Mouse (Mus musculus) heart, postnatal 0 days (tissue): ENCODE results near the gene H3f3a. TPM values are rescaled to one million over a fixed set of nuclear protein-coding genes. Genes with fewer than 3 reads are reported as not detected.

Experiments used
- ATAC-seq: fragments of 200-750 bp; cut with Nextera tagmentation; 2 replicates; pipeline ENCODE4 v1.8.0; 2017; ENCODE audit warnings: low read depth, moderate number of reproducible peaks, moderate library complexity; ENCODE audit not compliant: insufficient read depth
- DNase-seq: peaks from one replicate; pipeline ENCODE4 v3.0.0-alpha.2; 2016; ENCODE audit warnings: low spot score
- H3K27ac ChIP-seq: fragments of 300-500 bp; sonication (generic); 2 replicates; pipeline ENCODE4 v1.5.1; 2014; ENCODE audit warnings: low read depth, mild to moderate bottlenecking
- H3K27me3 ChIP-seq: fragments of 300-500 bp; sonication (generic); 2 replicates; pipeline ENCODE4 v1.6.1; 2014; ENCODE audit warnings: low read length, mixed read lengths; ENCODE audit not compliant: control insufficient read depth, insufficient read depth
- H3K36me3 ChIP-seq: fragments of 300-500 bp; sonication (generic); replicated peaks from 2 replicates; pipeline ENCODE4 v1.6.1; 2014; ENCODE audit warnings: low read length, mixed read lengths; ENCODE audit not compliant: control insufficient read depth, insufficient read depth
- H3K4me1 ChIP-seq: fragments of 300-500 bp; sonication (generic); 2 replicates; pipeline ENCODE4 v1.6.1; 2014; ENCODE audit warnings: antibody characterized with exemption; ENCODE audit not compliant: control insufficient read depth, insufficient read depth
- H3K4me2 ChIP-seq: fragments of 300-500 bp; sonication (generic); 2 replicates; pipeline ENCODE4 v1.6.1; 2014; ENCODE audit warnings: low read depth, mild to moderate bottlenecking, low read length, moderate library complexity
- H3K4me3 ChIP-seq: fragments of 300-500 bp; sonication (generic); 2 replicates; pipeline ENCODE4 v1.5.1; 2014; ENCODE audit warnings: low read depth, low read length
- H3K9ac ChIP-seq: fragments of 300-500 bp; sonication (generic); replicated peaks from 2 replicates; pipeline ENCODE4 v1.6.1; 2014; ENCODE audit warnings: low read depth, low read length, mixed read lengths
- H3K9me3 ChIP-seq: fragments of 300-500 bp; sonication (generic); replicated peaks from 2 replicates; pipeline ENCODE4 v1.6.1; 2016; ENCODE audit warnings: low read length; ENCODE audit not compliant: control insufficient read depth
- CTCF ChIP-seq: IDR thresholded peaks from 2 replicates; pipeline ENCODE4 v1.5.1; 2016; ENCODE audit warnings: antibody characterized with exemption, control low read depth, low read depth
- EP300 ChIP-seq: IDR thresholded peaks from 2 replicates; pipeline ENCODE4 v1.6.1; 2016; ENCODE audit warnings: antibody characterized with exemption, low read depth
- WGBS: fragments of 180-500 bp; shearing (Covaris S2); extraction: QIAGEN DNeasy Blood & Tissue Kit; methylation state at CpG from one replicate; pipeline ENCODE4 v1.1.7; 2014; 5-methylcytosine and 5-hydroxymethylcytosine counted together
- polyA plus RNA-seq: library from polyadenylated mRNA; unstranded; fragments of >200 nt; fragmentation: Nextera tagmentation; extraction: Ambion mirVana; gene quantifications from 2 replicates; pipeline ENCODE4 v1.2.1, GENCODE M21; 2015
- total RNA-seq: library from RNA; depleted of rRNA; stranded (reverse); fragments of >200 nt; gene quantifications from 2 replicates; pipeline ENCODE4 v1.2.3, GENCODE M21; 2014; ENCODE audit warnings: low replicate concordance

Gene H3f3a
- total and polyA plus RNA-seq, 2 experiments from 2014 or later: 1,337 to 1,661 TPM

GRCm38 (mm10) chr1:180762679-180763078 is 51.1 kb downstream of the H3f3a start:
- Histone ChIP-seq H3K4me1 (peaks cover 3% of the 10 kb centered on the region; the same call in 1 of the 2 replicates), H3K36me3 (no peaks in the 10 kb centered on the region), H3K27ac (no peak overlapping the region), H3K27me3 (0 out of 2 replicates have a peak, but pooled peaks cover 9% of the 10 kb centered on the region), H3K9me3 (no peaks in the 10 kb centered on the region), H3K9ac (no peak overlapping the region), H3K4me2 (no peak overlapping the region), H3K4me3 (no peak overlapping the region)
- no peak for DNase-seq
- TF ChIP-seq EP300 (no peak), CTCF (no peak)
- no peak for ATAC-seq
- WGBS: 77% methylated on average over 8 of the region's 8 CpGs

DNA sequence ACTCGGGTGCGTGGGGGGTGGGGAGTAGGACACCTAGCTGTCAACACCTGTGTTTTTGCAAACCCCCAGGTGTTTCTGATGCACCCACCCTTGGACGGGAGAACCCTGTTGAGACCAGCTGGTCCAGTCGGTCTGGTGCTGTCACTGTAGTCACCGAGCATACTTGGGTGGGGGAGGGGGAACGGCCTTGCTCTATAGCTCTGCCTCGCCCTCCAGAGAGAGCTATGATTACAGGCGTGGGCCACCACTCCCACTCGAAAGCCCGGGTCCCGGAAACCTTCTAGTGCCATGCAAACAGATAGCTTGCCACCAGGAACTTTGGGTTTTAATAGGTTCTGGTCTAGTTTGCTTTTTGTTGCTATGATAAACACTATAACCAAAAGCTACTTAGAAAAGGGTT is 51.6 kb downstream of the H3f3a start:
- DNase-seq (no peak), ATAC-seq (no peak)
- Histone ChIP-seq H3K9me3 (no peaks in the 10 kb centered on the region), H3K27ac (no peak overlapping the region), H3K4me1 (peaks cover 2% of the 10 kb centered on the region; the same call in 1 of the 2 replicates), H3K4me2 (no peak overlapping the region), H3K36me3 (no peaks in the 10 kb centered on the region), H3K9ac (no peak overlapping the region), H3K27me3 (0 out of 2 replicates have a peak, but pooled peaks cover 9% of the 10 kb centered on the region), H3K4me3 (no peak overlapping the region)
- TF ChIP-seq CTCF (no peak), EP300 (no peak)
- WGBS: 72% methylated on average over 11 of the region's 11 CpGs

DNA sequence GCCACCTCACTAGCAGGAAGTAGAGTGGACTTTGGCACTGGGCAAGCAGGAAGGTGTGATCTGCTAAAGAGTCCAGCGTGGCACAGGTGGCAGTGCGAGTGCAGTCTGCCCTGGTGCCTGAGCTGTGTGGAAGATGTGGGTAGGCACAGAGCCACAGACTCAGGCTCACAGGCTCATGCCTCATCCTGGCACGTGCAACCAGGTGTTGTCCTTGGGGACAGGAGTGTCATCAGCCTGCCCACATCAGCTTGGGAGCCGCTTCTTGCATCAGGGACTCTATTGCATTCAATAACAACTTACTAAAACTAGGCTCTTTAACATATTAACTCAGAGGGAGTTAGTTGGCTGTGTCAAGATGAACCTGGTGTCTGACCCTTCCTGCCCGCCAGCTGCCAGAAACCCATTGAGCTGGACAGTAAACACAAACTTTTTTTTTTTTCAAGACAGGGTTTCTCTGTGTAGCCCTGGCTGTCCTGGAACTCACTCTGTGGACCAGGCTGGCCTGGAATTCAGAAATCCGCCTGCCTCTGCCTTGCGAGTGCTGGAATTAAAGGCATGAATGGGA is 55.7 kb downstream of the H3f3a start:
- Histone ChIP-seq H3K27me3 (0 out of 2 replicates have a peak, but pooled peaks cover 4% of the 10 kb centered on the region), H3K9ac (no peak overlapping the region), H3K4me2 (no peak overlapping the region), H3K4me1 (no peaks in the 10 kb centered on the region), H3K36me3 (peaks cover 18% of the 10 kb centered on the region), H3K4me3 (no peak overlapping the region), H3K27ac (no peak overlapping the region), H3K9me3 (no peaks in the 10 kb centered on the region)
- no peak for DNase-seq
- TF ChIP-seq EP300 (no peak), CTCF (no peak)
- ATAC-seq: no peak
- 87% methylated on average over 7 of the region's 7 CpGs for WGBS

GRCm38 (mm10) chr1:180757252-180757955 is 56.3 kb downstream of the H3f3a start:
- Histone ChIP-seq H3K9ac (no peak overlapping the region), H3K4me3 (no peak overlapping the region), H3K36me3 (peaks cover 24% of the 10 kb centered on the region), H3K27me3 (no peaks in the 10 kb centered on the region), H3K9me3 (no peaks in the 10 kb centered on the region), H3K27ac (no peak overlapping the region), H3K4me2 (no peak overlapping the region), H3K4me1 (no peaks in the 10 kb centered on the region)
- DNase-seq (no peak), ATAC-seq (no peak)
- 79% methylated on average over 3 of the region's 3 CpGs for WGBS
- TF ChIP-seq EP300 (no peak), CTCF (no peak)

DNA sequence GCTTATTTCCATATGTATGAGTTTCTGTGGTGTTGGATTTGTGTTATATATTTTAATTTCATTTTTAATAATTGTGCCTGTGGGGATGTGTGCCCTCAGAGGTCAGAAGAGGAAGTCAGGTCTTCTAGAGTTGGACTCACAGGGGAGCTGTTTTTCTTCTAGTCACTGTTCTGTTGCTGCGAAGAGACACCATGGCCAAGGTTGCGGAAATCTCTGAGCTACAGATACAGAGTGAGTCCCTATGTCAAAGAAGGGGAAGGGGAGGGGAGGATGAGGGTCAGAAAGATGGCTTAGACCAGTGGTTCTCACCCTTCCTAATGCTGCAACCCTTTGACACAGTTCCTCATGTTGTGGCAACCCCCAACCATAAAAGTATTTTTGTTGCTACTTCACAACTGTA is 57.0 kb downstream of the H3f3a start:
- WGBS: 94% methylated on average over 2 of the region's 2 CpGs
- Histone ChIP-seq H3K27ac (no peak overlapping the region), H3K36me3 (peaks cover 31% of the 10 kb centered on the region), H3K27me3 (no peaks in the 10 kb centered on the region), H3K4me1 (no peaks in the 10 kb centered on the region), H3K4me3 (no peak overlapping the region), H3K9ac (no peak overlapping the region), H3K9me3 (no peaks in the 10 kb centered on the region), H3K4me2 (no peak overlapping the region)
- TF ChIP-seq CTCF (no peak), EP300 (no peak)
- no peak for ATAC-seq
- no peak for DNase-seq
